Mouse (Mus musculus): Measurements from ENCODE around the gene Flvcr1.

- TF ChIP-seq CTCF (IDR thresholded peaks at IDR 0.05; ENCODE audit: extremely low read depth, insufficient read depth, insufficient read length, insufficient replicate concordance) = no peak
- no peak for TF ChIP-seq POLR2A (IDR thresholded peaks at IDR 0.05; ENCODE audit: low read depth, low read length)
Measured at GRCm38 (mm10) chr1:190978511-190979073, 47.4 kb downstream of the Flvcr1 start.
